Mouse (Mus musculus) neural tube, embryonic 13.5 days (tissue): ENCODE measurements around the gene Cabp1. TPM values are rescaled to one million over a fixed set of nuclear protein-coding genes. Genes with fewer than 3 reads are reported as not detected.

Source experiments
- ATAC-seq: fragments of 200-750 bp; cut with Nextera tagmentation; 2 replicates; pipeline ENCODE4 v1.8.0; 2017; ENCODE audit warnings: low read depth, mild to moderate bottlenecking, moderate TSS enrichment, moderate library complexity
- H3K27ac ChIP-seq: fragments of 300-500 bp; sonication (generic); replicated peaks from 2 replicates; pipeline ENCODE4 v1.5.1; 2015; ENCODE audit warnings: moderate library complexity, mild to moderate bottlenecking, inconsistent platforms
- H3K27me3 ChIP-seq: fragments of 300-500 bp; sonication (generic); 2 replicates; pipeline ENCODE4 v1.6.1; 2015; ENCODE audit warnings: mild to moderate bottlenecking, inconsistent platforms
- H3K36me3 ChIP-seq: fragments of 300-500 bp; sonication (generic); 2 replicates; pipeline ENCODE4 v1.6.1; 2015; ENCODE audit warnings: mild to moderate bottlenecking, inconsistent platforms
- H3K4me1 ChIP-seq: fragments of 300-500 bp; sonication (generic); replicated peaks from 2 replicates; pipeline ENCODE4 v1.6.1; 2015; ENCODE audit warnings: inconsistent platforms
- H3K4me2 ChIP-seq: fragments of 300-500 bp; sonication (generic); 2 replicates; pipeline ENCODE4 v1.6.1; 2015; ENCODE audit warnings: inconsistent platforms, mild to moderate bottlenecking, moderate library complexity
- H3K4me3 ChIP-seq: fragments of 300-500 bp; sonication (generic); 2 replicates; pipeline ENCODE4 v1.5.1; 2015; ENCODE audit warnings: mild to moderate bottlenecking, inconsistent platforms
- H3K9ac ChIP-seq: fragments of 300-500 bp; sonication (generic); 2 replicates; pipeline ENCODE4 v1.6.1; 2015; ENCODE audit warnings: moderate library complexity, mild to moderate bottlenecking, inconsistent platforms
- H3K9me3 ChIP-seq: fragments of 300-500 bp; sonication (generic); 2 replicates; pipeline ENCODE4 v1.6.1; 2016; ENCODE audit warnings: inconsistent platforms
- WGBS: fragments of 180-500 bp; shearing (Covaris S2); methylation state at CpG from one replicate; pipeline ENCODE4 v1.1.7; 2015; 5-methylcytosine and 5-hydroxymethylcytosine counted together
- polyA plus RNA-seq: library from polyadenylated mRNA; unstranded; fragments of >200 nt; fragmentation: Nextera tagmentation; extraction: Ambion mirVana; gene quantifications from 2 replicates; pipeline ENCODE4 v1.2.1, GENCODE M21; 2015

Cabp1 gene
- polyA plus RNA-seq: 24.3 and 27.7 TPM in 2 replicates

- peak within 1 kb of the TSS; percentile 86 for H3K27ac ChIP-seq
- peaks cover 24% of the 10 kb centered on the region for H3K27me3 ChIP-seq
- peak within 1 kb of the TSS; percentile 99 for H3K4me2 ChIP-seq
- ATAC-seq: peak; percentile 55
- H3K4me3 ChIP-seq: peak within 1 kb of the TSS; percentile 70
- WGBS: under 1% methylated on average over 103 of the region's 116 CpGs
- H3K36me3 ChIP-seq: no peaks in the 10 kb centered on the region
- peak within 1 kb of the TSS; percentile 94 for H3K9ac ChIP-seq
- peaks cover 48% of the 10 kb centered on the region for H3K4me1 ChIP-seq
- H3K9me3 ChIP-seq: no peaks in the 10 kb centered on the region
Observed at GRCm38 (mm10) chr5:115193669-115194625, at the start of gene Cabp1. Gene Cabp1 (minus strand): TSS chr5:115194381.

- ATAC-seq: no peak
- H3K4me1 ChIP-seq: peaks cover 18% of the 10 kb centered on the region
- WGBS: 88% methylated on average over 11 of the region's 11 CpGs
- H3K27me3 ChIP-seq: no peaks in the 10 kb centered on the region
- H3K9me3 ChIP-seq: no peaks in the 10 kb centered on the region
- H3K27ac ChIP-seq: no peak overlapping the region
- H3K4me3 ChIP-seq: no peak overlapping the region
- H3K9ac ChIP-seq: no peak overlapping the region
- H3K4me2 ChIP-seq: no peak overlapping the region
- H3K36me3 ChIP-seq: peaks cover 56% of the 10 kb centered on the region
Observed at GRCm38 (mm10) chr5:115240191-115240590, 46.0 kb upstream of the Cabp1 start.

GRCm38 (mm10) chr5:115238729-115239195, 44.6 kb upstream of the Cabp1 start:
- no peaks in the 10 kb centered on the region for H3K9me3 ChIP-seq
- H3K4me1 ChIP-seq: peaks cover 23% of the 10 kb centered on the region
- H3K27ac ChIP-seq: no peak overlapping the region
- peak overlapping the region; percentile 77 for H3K4me3 ChIP-seq
- H3K4me2 ChIP-seq: peak overlapping the region; percentile 93
- WGBS: 7% methylated on average over 11 of the region's 11 CpGs
- H3K27me3 ChIP-seq: peaks cover 6% of the 10 kb centered on the region; the same call in 1 of the 2 replicates
- H3K9ac ChIP-seq: peak overlapping the region; percentile 83
- peaks cover 42% of the 10 kb centered on the region for H3K36me3 ChIP-seq
- no peak for ATAC-seq

- under 1% methylated on average over 88 of the region's 88 CpGs for WGBS
- Histone ChIP-seq H3K4me2 (peak overlapping the region; percentile 93), H3K4me3 (peak overlapping the region; percentile 77), H3K4me1 (peaks cover 23% of the 10 kb centered on the region), H3K27me3 (peaks cover 9% of the 10 kb centered on the region; the same call in 1 of the 2 replicates), H3K9me3 (no peaks in the 10 kb centered on the region), H3K36me3 (peaks cover 35% of the 10 kb centered on the region), H3K9ac (peak overlapping the region; percentile 83), H3K27ac (peak overlapping the region; percentile 76)
- ATAC-seq: peak; percentile 79
Observed at GRCm38 (mm10) chr5:115237803-115238728, 43.9 kb upstream of the Cabp1 start.

- Histone ChIP-seq H3K4me2 (peak within 1 kb of the TSS; percentile 70), H3K9me3 (no peaks in the 10 kb centered on the region), H3K27ac (peak within 1 kb of the TSS; percentile 75), H3K36me3 (peaks cover 12% of the 10 kb centered on the region), H3K4me1 (peaks cover 27% of the 10 kb centered on the region), H3K4me3 (peak within 1 kb of the TSS; percentile 45), H3K27me3 (peaks cover 18% of the 10 kb centered on the region; the same call in 1 of the 2 replicates), H3K9ac (peak within 1 kb of the TSS; percentile 74)
- ATAC-seq: peak; percentile 78
- WGBS: 1% methylated on average over 21 of the region's 21 CpGs
Observed at GRCm38 (mm10) chr5:115235786-115236263, 41.6 kb upstream of the Cabp1 start, which contains the start of gene Pop5. Gene Pop5 (plus strand): TSS chr5:115235836.

- Histone ChIP-seq H3K4me3 (peak overlapping the region; percentile 45), H3K36me3 (peaks cover 8% of the 10 kb centered on the region), H3K9ac (peak overlapping the region; percentile 74), H3K27ac (peak overlapping the region; percentile 75), H3K4me1 (peaks cover 27% of the 10 kb centered on the region), H3K9me3 (no peaks in the 10 kb centered on the region), H3K4me2 (peak overlapping the region; percentile 70), H3K27me3 (peaks cover 18% of the 10 kb centered on the region; the same call in 1 of the 2 replicates)
- ATAC-seq: peak; percentile 59
- WGBS: under 1% methylated on average over 45 of the region's 45 CpGs
Observed at GRCm38 (mm10) chr5:115235323-115235771, 41.2 kb upstream of the Cabp1 start.

- Histone ChIP-seq H3K27ac (no peak overlapping the region), H3K4me1 (peaks cover 27% of the 10 kb centered on the region), H3K27me3 (peaks cover 18% of the 10 kb centered on the region; the same call in 1 of the 2 replicates), H3K36me3 (no peaks in the 10 kb centered on the region), H3K9me3 (no peaks in the 10 kb centered on the region), H3K9ac (no peak overlapping the region), H3K4me2 (no peak overlapping the region), H3K4me3 (no peak overlapping the region)
- ATAC-seq: no peak
- 55% methylated on average over 6 of the region's 6 CpGs for WGBS
Observed at GRCm38 (mm10) chr5:115234519-115234918, 40.3 kb upstream of the Cabp1 start.

GRCm38 (mm10) chr5:115233031-115233780, 39.0 kb upstream of the Cabp1 start:
- no peak overlapping the region for H3K4me2 ChIP-seq
- no peak overlapping the region for H3K9ac ChIP-seq
- H3K4me1 ChIP-seq: peaks cover 15% of the 10 kb centered on the region
- H3K4me3 ChIP-seq: no peak overlapping the region
- H3K27me3 ChIP-seq: peaks cover 18% of the 10 kb centered on the region; the same call in 1 of the 2 replicates
- H3K27ac ChIP-seq: no peak overlapping the region
- H3K9me3 ChIP-seq: no peaks in the 10 kb centered on the region
- 92% methylated on average over 14 of the region's 14 CpGs for whole genome bisulfite sequencing
- no peaks in the 10 kb centered on the region for H3K36me3 ChIP-seq
- ATAC-seq: no peak

- H3K9me3 ChIP-seq: no peaks in the 10 kb centered on the region
- H3K36me3 ChIP-seq: no peaks in the 10 kb centered on the region
- 68% methylated on average over 6 of the region's 6 CpGs for whole genome bisulfite sequencing
- H3K4me2 ChIP-seq: no peak overlapping the region
- H3K27ac ChIP-seq: no peak overlapping the region
- peaks cover 18% of the 10 kb centered on the region; the same call in 1 of the 2 replicates for H3K27me3 ChIP-seq
- H3K4me3 ChIP-seq: no peak overlapping the region
- peaks cover 14% of the 10 kb centered on the region for H3K4me1 ChIP-seq
- H3K9ac ChIP-seq: no peak overlapping the region
- no peak for ATAC-seq
Observed at GRCm38 (mm10) chr5:115232516-115232915, 38.3 kb upstream of the Cabp1 start.

- Histone ChIP-seq H3K27ac (no peak overlapping the region), H3K9ac (no peak overlapping the region; the same call in 1 of the 2 replicates), H3K9me3 (no peaks in the 10 kb centered on the region), H3K4me2 (no peak overlapping the region), H3K36me3 (no peaks in the 10 kb centered on the region), H3K27me3 (peaks cover 18% of the 10 kb centered on the region; the same call in 1 of the 2 replicates), H3K4me3 (no peak overlapping the region), H3K4me1 (peaks cover 14% of the 10 kb centered on the region)
- 50% methylated on average over 16 of the region's 16 CpGs for WGBS
- no peak for ATAC-seq
Observed at GRCm38 (mm10) chr5:115231552-115232120, 37.5 kb upstream of the Cabp1 start.
